Mouse (Mus musculus) spleen, postnatal 14 days (tissue): Measurements from ENCODE around the gene D330020A13Rik.

Experiments used
- DNase-seq, 2 experiments: peaks; one replicate each; pipeline ENCODE4 v3.0.0; 2021 to 2022; ENCODE audit warnings: low spot score in 2 of 2

D330020A13Rik gene

GRCm38 (mm10) chr6:120301137-120301536 lies 7.0 kb downstream of the D330020A13Rik start:
- DNase-seq: no peak

GRCm38 (mm10) chr6:120302755-120303316 lies 8.7 kb downstream of the D330020A13Rik start:
- no peak for DNase-seq

GRCm38 (mm10) chr6:120306859-120307594 lies 12.9 kb downstream of the D330020A13Rik start:
- DNase-seq: no peak

- DNase-seq: no peak
Measured at GRCm38 (mm10) chr6:120309338-120309737, 15.2 kb downstream of the D330020A13Rik start.

GRCm38 (mm10) chr6:120309787-120310186 lies 15.6 kb downstream of the D330020A13Rik start:
- DNase-seq: no peak

GRCm38 (mm10) chr6:120312443-120312842 lies 18.3 kb downstream of the D330020A13Rik start:
- no peak for DNase-seq

- DNase-seq: no peak
Measured at GRCm38 (mm10) chr6:120318303-120318940, 24.3 kb downstream of the D330020A13Rik start.

- DNase-seq: no peak
Measured at GRCm38 (mm10) chr6:120319129-120319528, 25.0 kb downstream of the D330020A13Rik start.

GRCm38 (mm10) chr6:120320369-120320768 lies 26.2 kb downstream of the D330020A13Rik start:
- DNase-seq: no peak

GRCm38 (mm10) chr6:120324295-120324927 lies 30.2 kb downstream of the D330020A13Rik start:
- peak; percentile 12 to 46 for DNase-seq

- DNase-seq: no peak
Measured at GRCm38 (mm10) chr6:120332351-120332750, 38.2 kb downstream of the D330020A13Rik start.

- no peak for DNase-seq
Measured at GRCm38 (mm10) chr6:120343992-120344391, 49.8 kb downstream of the D330020A13Rik start.
